Mouse (Mus musculus): ENCODE results near the gene Gm8104. TPM values are rescaled to one million over a fixed set of nuclear protein-coding genes. Genes with fewer than 3 reads are reported as not detected.
"Not testable (repeated sequence)": the region's sequence is repeated elsewhere in the genome, so short reads cannot be mapped to it uniquely, and the experiment has no call there.

The Gm8104 gene
- total RNA-seq (2012; rRNA removed), result 0.09 TPM in 1 of 2 replicates, not detected in the other

DNA sequence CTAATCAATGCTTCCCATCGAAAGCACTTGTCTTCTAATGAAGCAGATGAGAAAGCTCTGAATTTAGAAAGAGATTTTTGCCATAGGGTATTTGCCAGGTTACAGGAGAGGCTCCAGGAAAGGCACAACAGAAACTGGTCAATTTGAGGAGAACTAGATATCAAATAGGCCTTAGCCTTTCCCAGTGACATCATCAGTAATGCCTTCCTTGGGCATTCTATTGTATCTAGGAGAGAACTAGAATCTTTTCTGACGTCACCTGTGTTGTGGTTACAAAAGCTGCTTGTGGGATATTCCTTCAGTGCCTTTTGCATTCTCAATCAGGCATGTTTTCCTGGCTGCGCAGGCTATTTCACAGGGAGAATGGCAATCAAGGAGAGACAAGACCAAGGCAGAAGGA is at the start of gene Gm8104:
Gene Gm8104 (plus strand): TSS at position 301 of the 400 bp plus-strand sequence.
- H3K4me1 ChIP-seq (ENCODE audit: control insufficient read depth in 2 of 2, insufficient read depth in 2 of 2, low read length in 2 of 2, poor library complexity in 1 of 2); H3K9me3 ChIP-seq (ENCODE audit: control insufficient read depth, insufficient read depth, low read depth, low read length); DNase-seq (ENCODE audit: low read depth, low spot score); H3K9ac ChIP-seq (ENCODE audit: insufficient read depth, low read depth, low read length, poor library complexity, severe bottlenecking); H3K27ac ChIP-seq (ENCODE audit: insufficient read depth, low read depth, low read length, poor library complexity, severe bottlenecking); H3K36me3 ChIP-seq (ENCODE audit: control insufficient read depth, insufficient read depth, low read length, poor library complexity, severe bottlenecking); H3K4me3 ChIP-seq (ENCODE audit: insufficient read depth in 1 of 2, low read depth in 1 of 2, low read length in 2 of 2, poor library complexity in 1 of 2, severe bottlenecking in 1 of 2); in situ Hi-C loops (cut with MboI; ENCODE audit: low sequenced_read_pairs in 2 of 2, unreplicated experiment in 2 of 2): not testable (repeated sequence)

DNA sequence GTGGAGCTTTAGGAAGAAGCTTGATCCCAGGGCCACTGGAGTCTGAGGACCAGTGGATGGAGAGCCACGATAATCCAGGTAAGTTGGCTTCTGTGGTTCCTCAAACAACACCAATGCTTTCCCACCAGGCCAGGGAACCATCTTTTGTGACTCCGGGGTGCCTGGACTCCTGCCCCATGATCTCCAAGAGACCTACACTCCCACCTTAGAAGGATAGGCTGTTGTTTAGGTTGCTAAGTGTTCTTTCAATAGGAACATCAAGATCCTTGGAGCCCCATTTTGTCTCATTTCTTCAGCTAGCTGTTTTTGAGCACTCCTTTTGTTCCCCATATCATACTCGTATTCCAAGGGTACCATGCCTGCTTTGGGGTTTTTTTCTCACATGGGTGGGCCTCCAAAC is 42.3 kb upstream of the Gm8104 start:
- in situ Hi-C loops (cut with MboI; ENCODE audit: low sequenced_read_pairs in 2 of 2, unreplicated experiment in 2 of 2); H3K4me1 ChIP-seq (ENCODE audit: control insufficient read depth in 2 of 2, insufficient read depth in 2 of 2, low read length in 2 of 2, poor library complexity in 1 of 2); H3K27ac ChIP-seq (ENCODE audit: insufficient read depth, low read depth, low read length, poor library complexity, severe bottlenecking); DNase-seq (ENCODE audit: low read depth, low spot score); H3K36me3 ChIP-seq (ENCODE audit: control insufficient read depth, insufficient read depth, low read length, poor library complexity, severe bottlenecking); H3K9me3 ChIP-seq (ENCODE audit: control insufficient read depth, insufficient read depth, low read depth, low read length); H3K9ac ChIP-seq (ENCODE audit: insufficient read depth, low read depth, low read length, poor library complexity, severe bottlenecking); H3K4me3 ChIP-seq (ENCODE audit: insufficient read depth in 1 of 2, low read depth in 1 of 2, low read length in 2 of 2, poor library complexity in 1 of 2, severe bottlenecking in 1 of 2): not testable (repeated sequence)

DNA sequence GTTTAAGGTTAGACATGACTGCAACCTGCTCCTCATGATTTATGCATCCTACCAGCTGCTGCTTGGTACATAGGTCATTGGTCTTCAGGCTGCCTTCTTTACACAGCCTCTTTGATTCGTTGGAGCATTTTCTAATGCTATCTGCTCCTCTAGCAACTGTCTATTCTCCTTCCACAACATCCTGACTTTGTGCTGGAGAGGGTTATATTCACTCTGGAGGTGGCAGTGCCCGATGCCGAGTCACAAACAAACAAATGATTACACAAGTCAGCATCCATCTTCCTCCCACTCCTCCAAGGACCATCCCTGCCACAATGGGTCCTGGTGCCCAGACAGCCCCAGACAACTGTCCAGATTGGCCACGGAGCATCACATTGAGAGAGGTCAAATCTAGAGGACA is 40.2 kb upstream of the Gm8104 start:
- in situ Hi-C loops (cut with MboI; ENCODE audit: low sequenced_read_pairs in 2 of 2, unreplicated experiment in 2 of 2); H3K9ac ChIP-seq (ENCODE audit: insufficient read depth, low read depth, low read length, poor library complexity, severe bottlenecking): not testable (repeated sequence)

DNA sequence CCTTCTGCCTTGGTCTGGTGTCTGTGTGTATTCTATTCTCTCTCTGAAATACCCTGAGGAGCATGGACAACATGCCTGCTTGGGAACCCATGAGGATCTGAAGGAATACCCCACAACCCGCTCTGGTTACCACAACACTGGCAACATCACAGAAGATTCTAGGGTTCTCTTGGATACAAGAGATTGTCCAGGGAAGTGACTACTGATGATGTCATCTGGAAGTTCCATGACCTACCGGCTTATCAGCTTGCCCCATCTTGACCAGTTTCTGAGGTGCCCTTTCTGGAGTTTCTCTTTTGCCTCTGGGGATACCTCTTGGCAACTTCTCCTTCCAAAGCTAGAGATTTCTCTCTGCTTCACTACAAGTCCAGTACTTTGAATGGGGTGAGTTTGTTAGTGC is 23.9 kb upstream of the Gm8104 start, which contains the start of gene Gm8094:
Gene Gm8094 (minus strand): TSS at position 101 of the 400 bp plus-strand sequence.
- H3K9ac ChIP-seq (ENCODE audit: insufficient read depth, low read depth, low read length, poor library complexity, severe bottlenecking); H3K9me3 ChIP-seq (ENCODE audit: control insufficient read depth, insufficient read depth, low read depth, low read length); in situ Hi-C loops (cut with MboI; ENCODE audit: low sequenced_read_pairs in 2 of 2, unreplicated experiment in 2 of 2); DNase-seq (ENCODE audit: low read depth, low spot score); H3K4me3 ChIP-seq (ENCODE audit: insufficient read depth in 1 of 2, low read depth in 1 of 2, low read length in 2 of 2, poor library complexity in 1 of 2, severe bottlenecking in 1 of 2); H3K36me3 ChIP-seq (ENCODE audit: control insufficient read depth, insufficient read depth, low read length, poor library complexity, severe bottlenecking); H3K4me1 ChIP-seq (ENCODE audit: control insufficient read depth in 2 of 2, insufficient read depth in 2 of 2, low read length in 2 of 2, poor library complexity in 1 of 2); H3K27ac ChIP-seq (ENCODE audit: insufficient read depth, low read depth, low read length, poor library complexity, severe bottlenecking): not testable (repeated sequence)

More for the DNA sequence above, 40.2 kb upstream of the Gm8104 start:
- DNase-seq (ENCODE audit: low read depth, low spot score); H3K27ac ChIP-seq (ENCODE audit: insufficient read depth, low read depth, low read length, poor library complexity, severe bottlenecking); H3K4me1 ChIP-seq (ENCODE audit: control insufficient read depth in 2 of 2, insufficient read depth in 2 of 2, low read length in 2 of 2, poor library complexity in 1 of 2); H3K36me3 ChIP-seq (ENCODE audit: control insufficient read depth, insufficient read depth, low read length, poor library complexity, severe bottlenecking); H3K4me3 ChIP-seq (ENCODE audit: insufficient read depth in 1 of 2, low read depth in 1 of 2, low read length in 2 of 2, poor library complexity in 1 of 2, severe bottlenecking in 1 of 2); H3K9me3 ChIP-seq (ENCODE audit: control insufficient read depth, insufficient read depth, low read depth, low read length): not testable (repeated sequence)

DNA sequence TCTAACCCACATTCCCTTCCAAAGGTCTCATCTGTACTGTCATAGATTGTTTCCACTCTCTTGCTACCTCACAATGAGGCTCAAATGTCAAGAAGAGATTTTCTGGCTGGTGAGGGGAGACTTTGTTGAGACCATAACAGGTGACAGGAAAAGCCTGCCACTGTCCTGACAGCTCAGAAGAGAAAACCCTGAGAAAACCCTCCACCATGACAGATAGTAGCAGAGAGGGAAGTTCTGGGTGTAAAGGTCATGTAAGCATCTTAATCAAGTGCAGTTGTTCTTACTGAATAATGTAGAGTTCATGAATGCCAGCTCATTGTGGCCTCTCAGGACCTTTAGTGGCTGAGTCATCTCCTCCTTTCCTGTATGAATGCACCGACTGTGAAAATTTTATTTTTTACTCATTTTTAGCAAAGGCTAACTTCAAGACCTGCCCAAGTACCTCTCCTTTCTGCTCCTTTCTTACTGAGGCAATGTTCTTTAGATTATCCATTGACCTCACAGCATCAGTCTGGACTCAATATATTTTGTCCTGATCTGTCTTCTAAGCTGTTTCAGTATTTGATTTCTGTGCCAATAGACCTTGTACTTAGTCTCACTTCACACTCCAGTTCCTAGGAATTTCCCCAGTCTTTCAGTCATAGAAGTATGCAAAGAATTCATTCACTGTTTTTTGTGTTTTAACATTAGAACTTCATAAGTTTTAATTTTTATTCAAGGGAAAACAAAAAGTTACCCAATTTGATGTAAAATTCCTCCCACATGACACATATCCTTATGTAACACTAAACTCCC is 15.3 kb upstream of the Gm8104 start:
- H3K4me3 ChIP-seq (ENCODE audit: insufficient read depth in 1 of 2, low read depth in 1 of 2, low read length in 2 of 2, poor library complexity in 1 of 2, severe bottlenecking in 1 of 2); H3K9me3 ChIP-seq (ENCODE audit: control insufficient read depth, insufficient read depth, low read depth, low read length); in situ Hi-C loops (cut with MboI; ENCODE audit: low sequenced_read_pairs in 2 of 2, unreplicated experiment in 2 of 2); H3K36me3 ChIP-seq (ENCODE audit: control insufficient read depth, insufficient read depth, low read length, poor library complexity, severe bottlenecking); DNase-seq (ENCODE audit: low read depth, low spot score); H3K27ac ChIP-seq (ENCODE audit: insufficient read depth, low read depth, low read length, poor library complexity, severe bottlenecking); H3K4me1 ChIP-seq (ENCODE audit: control insufficient read depth in 2 of 2, insufficient read depth in 2 of 2, low read length in 2 of 2, poor library complexity in 1 of 2); H3K9ac ChIP-seq (ENCODE audit: insufficient read depth, low read depth, low read length, poor library complexity, severe bottlenecking): not testable (repeated sequence)

DNA sequence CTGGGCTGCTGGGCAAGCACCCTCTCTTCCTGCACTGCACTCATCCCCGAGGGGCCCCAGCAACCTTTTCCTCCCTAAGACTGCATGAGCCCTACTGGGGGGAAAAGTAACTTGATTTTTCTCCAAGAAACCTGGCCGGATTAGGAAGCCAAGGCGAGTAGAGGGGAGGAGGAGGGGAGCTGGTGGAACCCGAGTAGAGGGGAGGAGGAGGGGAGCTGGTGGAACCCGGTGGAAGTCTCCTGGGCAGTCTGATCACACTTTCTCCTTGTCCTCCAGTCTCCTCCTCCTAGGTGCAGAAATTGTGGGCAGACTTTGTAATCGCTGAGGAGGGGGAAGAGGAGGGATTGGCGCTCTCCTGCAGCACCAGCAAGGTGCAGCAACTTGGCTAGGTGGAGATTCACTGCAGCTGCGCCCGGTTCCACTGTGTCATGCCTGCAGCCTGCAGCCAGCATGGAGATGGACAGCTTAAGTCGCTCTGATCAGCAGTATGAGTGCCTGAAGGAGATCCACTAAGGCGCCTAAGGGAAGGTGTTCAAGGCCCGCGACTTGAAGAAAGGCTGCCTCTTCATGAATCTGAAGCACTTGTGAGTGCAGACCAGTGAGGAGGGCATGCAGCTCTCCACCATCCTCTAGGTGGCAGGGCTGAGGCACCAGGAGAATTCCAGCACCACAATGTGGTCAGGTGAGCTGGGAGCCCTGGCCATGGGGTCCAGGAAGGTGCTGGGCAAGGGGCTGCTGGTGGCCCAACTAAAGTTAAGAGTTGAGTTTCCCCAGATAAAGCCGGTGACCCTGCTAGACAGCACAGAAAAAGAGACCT is 11.1 kb upstream of the Gm8104 start:
- DNase-seq (ENCODE audit: low read depth, low spot score); H3K9ac ChIP-seq (ENCODE audit: insufficient read depth, low read depth, low read length, poor library complexity, severe bottlenecking); H3K27ac ChIP-seq (ENCODE audit: insufficient read depth, low read depth, low read length, poor library complexity, severe bottlenecking); H3K9me3 ChIP-seq (ENCODE audit: control insufficient read depth, insufficient read depth, low read depth, low read length); H3K4me1 ChIP-seq (ENCODE audit: control insufficient read depth in 2 of 2, insufficient read depth in 2 of 2, low read length in 2 of 2, poor library complexity in 1 of 2); H3K4me3 ChIP-seq (ENCODE audit: insufficient read depth in 1 of 2, low read depth in 1 of 2, low read length in 2 of 2, poor library complexity in 1 of 2, severe bottlenecking in 1 of 2); H3K36me3 ChIP-seq (ENCODE audit: control insufficient read depth, insufficient read depth, low read length, poor library complexity, severe bottlenecking); in situ Hi-C loops (cut with MboI; ENCODE audit: low sequenced_read_pairs in 2 of 2, unreplicated experiment in 2 of 2): not testable (repeated sequence)

DNA sequence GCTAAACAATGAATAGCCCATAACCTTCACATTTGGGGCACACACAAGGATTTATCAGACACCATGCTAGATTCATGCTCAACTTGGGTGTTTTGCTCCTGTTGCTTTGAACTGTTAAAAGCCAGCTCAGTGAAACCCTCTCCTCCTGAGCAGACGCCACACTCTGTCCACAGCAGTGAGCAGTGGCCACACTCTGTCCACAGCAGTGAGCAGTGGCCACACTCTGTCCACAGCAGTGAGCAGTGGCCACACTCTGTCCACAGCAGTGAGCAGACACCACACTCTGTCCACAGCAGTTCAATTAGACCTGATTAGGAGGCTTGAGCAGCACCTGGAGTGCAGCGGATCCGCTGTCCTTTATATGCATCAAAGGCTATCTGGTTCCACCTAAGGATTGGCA is 19.3 kb downstream of the Gm8104 start:
- DNase-seq (ENCODE audit: low read depth, low spot score); H3K36me3 ChIP-seq (ENCODE audit: control insufficient read depth, insufficient read depth, low read length, poor library complexity, severe bottlenecking); H3K9me3 ChIP-seq (ENCODE audit: control insufficient read depth, insufficient read depth, low read depth, low read length); in situ Hi-C loops (cut with MboI; ENCODE audit: low sequenced_read_pairs in 2 of 2, unreplicated experiment in 2 of 2); H3K9ac ChIP-seq (ENCODE audit: insufficient read depth, low read depth, low read length, poor library complexity, severe bottlenecking); H3K27ac ChIP-seq (ENCODE audit: insufficient read depth, low read depth, low read length, poor library complexity, severe bottlenecking); H3K4me3 ChIP-seq (ENCODE audit: insufficient read depth in 1 of 2, low read depth in 1 of 2, low read length in 2 of 2, poor library complexity in 1 of 2, severe bottlenecking in 1 of 2); H3K4me1 ChIP-seq (ENCODE audit: control insufficient read depth in 2 of 2, insufficient read depth in 2 of 2, low read length in 2 of 2, poor library complexity in 1 of 2): not testable (repeated sequence)
